Mouse (Mus musculus) midbrain, embryonic 13.5 days (tissue): ENCODE results near the gene LTO1. TPM values are rescaled to one million over a fixed set of nuclear protein-coding genes. Genes with fewer than 3 reads are reported as not detected.

Experiments
- ATAC-seq: fragments of 200-750 bp; cut with Nextera tagmentation; 2 replicates; pipeline ENCODE4 v1.8.0; 2017; ENCODE audit warnings: mild to moderate bottlenecking, moderate TSS enrichment, moderate library complexity
- H3K27ac ChIP-seq: fragments of 300-500 bp; sonication (generic); 2 replicates; pipeline ENCODE4 v1.5.1; 2015; ENCODE audit warnings: inconsistent platforms, mild to moderate bottlenecking, moderate library complexity
- H3K27me3 ChIP-seq: fragments of 300-500 bp; sonication (generic); 2 replicates; pipeline ENCODE4 v1.6.1; 2015; ENCODE audit warnings: mild to moderate bottlenecking, inconsistent platforms
- H3K36me3 ChIP-seq: fragments of 300-500 bp; sonication (generic); 2 replicates; pipeline ENCODE4 v1.6.1; 2015; ENCODE audit warnings: mild to moderate bottlenecking, inconsistent platforms
- H3K4me1 ChIP-seq: fragments of 300-500 bp; sonication (generic); replicated peaks from 2 replicates; pipeline ENCODE4 v1.6.1; 2015; ENCODE audit warnings: inconsistent platforms
- H3K4me2 ChIP-seq: fragments of 300-500 bp; sonication (generic); replicated peaks from 2 replicates; pipeline ENCODE4 v1.6.1; 2015; ENCODE audit warnings: moderate library complexity, mild to moderate bottlenecking, inconsistent platforms
- H3K4me3 ChIP-seq: fragments of 300-500 bp; sonication (generic); replicated peaks from 2 replicates; pipeline ENCODE4 v1.5.1; 2015; ENCODE audit warnings: mild to moderate bottlenecking, inconsistent platforms
- H3K9ac ChIP-seq: fragments of 300-500 bp; sonication (generic); replicated peaks from 2 replicates; pipeline ENCODE4 v1.6.1; 2015; ENCODE audit warnings: mild to moderate bottlenecking, inconsistent platforms
- H3K9me3 ChIP-seq: fragments of 300-500 bp; sonication (generic); 2 replicates; pipeline ENCODE4 v1.6.1; 2016; ENCODE audit warnings: mild to moderate bottlenecking, inconsistent platforms
- WGBS: fragments of 180-500 bp; shearing (Covaris S2); methylation state at CpG from one replicate; pipeline ENCODE4 v1.1.7; 2015; 5-methylcytosine and 5-hydroxymethylcytosine counted together
- polyA plus RNA-seq: library from polyadenylated mRNA; unstranded; fragments of >200 nt; fragmentation: Nextera tagmentation; extraction: Ambion mirVana; gene quantifications from 2 replicates; pipeline ENCODE4 v1.2.1, GENCODE M21; 2015

The LTO1 gene
- polyA plus RNA-seq, 1 experiment from 2014 or later = 36.4 TPM

DNA sequence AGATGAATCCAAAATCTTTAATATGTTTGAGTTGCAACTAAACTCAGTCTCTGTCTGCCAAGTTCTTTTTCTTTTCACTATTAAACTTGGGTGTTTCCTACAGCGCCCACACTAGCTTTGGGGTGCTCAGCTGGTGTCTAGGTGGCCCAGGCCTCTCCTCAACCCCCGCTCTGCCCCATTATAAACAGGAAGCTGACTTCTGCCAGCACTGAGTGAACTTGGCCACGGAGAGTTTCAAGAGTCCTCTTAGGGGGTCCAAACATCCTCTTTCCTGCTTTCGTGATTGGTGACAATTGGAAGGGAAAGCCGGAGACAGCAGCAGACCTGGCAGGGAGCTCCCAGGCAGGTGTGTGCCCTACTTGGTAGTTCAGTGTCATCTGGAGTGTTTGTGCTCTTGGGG, 64.9 kb downstream of the LTO1 start:
- ATAC-seq = no peak
- Histone ChIP-seq H3K27me3 (no peaks in the 10 kb centered on the region), H3K4me1 (no peaks in the 10 kb centered on the region), H3K27ac (no peak overlapping the region), H3K9ac (no peak overlapping the region), H3K9me3 (no peaks in the 10 kb centered on the region), H3K4me3 (no peak overlapping the region), H3K4me2 (no peak overlapping the region), H3K36me3 (no peaks in the 10 kb centered on the region)
- WGBS = 81% methylated on average over 5 of the region's 5 CpGs

Other genes starting within 250 kb of the LTO1 start
- gene Ano1, start 163.1 kb upstream of the LTO1 start, polyA plus RNA-seq = 13.0 and 15.1 TPM in 2 replicates
- gene Fgf3, start 77.0 kb upstream of the LTO1 start, polyA plus RNA-seq = 5.9 and 7.6 TPM in 2 replicates
- gene Fgf4, start 67.7 kb upstream of the LTO1 start, polyA plus RNA-seq = not detected in 2 replicates
- gene Fgf15, start 18.6 kb upstream of the LTO1 start, polyA plus RNA-seq = 61.2 and 66.9 TPM in 2 replicates
- gene Ccnd1, start 24.8 kb downstream of the LTO1 start, polyA plus RNA-seq = 141 and 143 TPM in 2 replicates